Mouse (Mus musculus) ES-E14 (cell line): ENCODE results near the gene Lrmda. TPM values are rescaled to one million over a fixed set of nuclear protein-coding genes. Genes with fewer than 3 reads are reported as not detected.

Experiments
- DNase-seq: peaks from one replicate; pipeline ENCODE4 v3.0.0-alpha.2; 2013; ENCODE audit warnings: low read depth, low spot score
- H3K27ac ChIP-seq: 2 replicates; pipeline ENCODE4 v1.5.1; 2012; ENCODE audit warnings: low read depth, mild to moderate bottlenecking, low read length, moderate library complexity, mixed read lengths; ENCODE audit not compliant: poor library complexity, insufficient read depth, severe bottlenecking
- H3K36me3 ChIP-seq: 2 replicates; pipeline ENCODE4 v1.6.1; 2012; ENCODE audit warnings: mild to moderate bottlenecking, low read length, moderate library complexity, mixed read lengths; ENCODE audit not compliant: control insufficient read depth, poor library complexity, insufficient read depth, severe bottlenecking
- H3K4me1 ChIP-seq, 2 experiments: fragments of 150-350 bp in 1 of 2; sonication (generic) in 1 of 2; 2 replicates each; pipeline ENCODE4 v1.6.1; 2012; ENCODE audit warnings: low read length in 2 of 2, mild to moderate bottlenecking in 1 of 2, mixed read lengths in 1 of 2; ENCODE audit not compliant: control insufficient read depth in 2 of 2, insufficient read depth in 2 of 2, poor library complexity in 1 of 2
- H3K4me3 ChIP-seq, 2 experiments: fragments of 150-350 bp in 1 of 2; sonication (generic) in 1 of 2; 2 replicates each; pipeline ENCODE4 v1.5.1; 2012; ENCODE audit warnings: low read length in 2 of 2, low read depth in 1 of 2, mild to moderate bottlenecking in 1 of 2, mixed read lengths in 1 of 2; ENCODE audit not compliant: insufficient read depth in 1 of 2, poor library complexity in 1 of 2, severe bottlenecking in 1 of 2
- H3K9ac ChIP-seq: 2 replicates; pipeline ENCODE4 v1.6.1; 2012; ENCODE audit warnings: low read depth, mild to moderate bottlenecking, low read length, mixed read lengths; ENCODE audit not compliant: poor library complexity, insufficient read depth, severe bottlenecking
- H3K9me3 ChIP-seq: fragments of 150-350 bp; sonication (generic); 2 replicates; pipeline ENCODE4 v1.6.1; 2012; ENCODE audit warnings: low read depth, mild to moderate bottlenecking, low read length; ENCODE audit not compliant: control insufficient read depth, insufficient read depth
- CHD2 ChIP-seq: IDR thresholded peaks from 2 replicates; pipeline ENCODE4 v1.6.1; 2014; ENCODE audit warnings: mild to moderate bottlenecking, low read depth, low read length, inconsistent platforms
- HCFC1 ChIP-seq: IDR thresholded peaks from 2 replicates; pipeline ENCODE4 v1.6.1; 2012; ENCODE audit warnings: low read length, inconsistent platforms, borderline replicate concordance; ENCODE audit not compliant: insufficient read depth
- MAFK ChIP-seq: IDR thresholded peaks from 2 replicates; pipeline ENCODE4 v1.6.1; 2014; ENCODE audit warnings: mild to moderate bottlenecking, low read depth, low read length, inconsistent platforms; ENCODE audit not compliant: insufficient read depth
- ZC3H11A ChIP-seq: IDR thresholded peaks from 2 replicates; pipeline ENCODE4 v1.6.1; 2012; ENCODE audit warnings: low read depth, mild to moderate bottlenecking, inconsistent platforms, low read length, borderline replicate concordance
- ZNF384 ChIP-seq: IDR thresholded peaks from 2 replicates; pipeline ENCODE4 v1.6.1; 2012; ENCODE audit warnings: low read depth, low read length, inconsistent platforms
- in situ Hi-C, 2 experiments: fragments of 600-800 bp; cut with MboI; formaldehyde crosslinking; loops; one replicate each; pipeline ENCODE4 v1.15.1; 2025; ENCODE audit warnings: low sequenced_read_pairs in 2 of 2, inconsistent platforms in 1 of 2; ENCODE audit not compliant: unreplicated experiment in 2 of 2
- total RNA-seq: library from RNA; depleted of rRNA; stranded (reverse); fragments of 300-350 nt; gene quantifications from 2 replicates; pipeline ENCODE4 v1.2.3, GENCODE M21; 2012

The Lrmda gene
- total RNA-seq, 1 experiment = 0.22 TPM

DNA sequence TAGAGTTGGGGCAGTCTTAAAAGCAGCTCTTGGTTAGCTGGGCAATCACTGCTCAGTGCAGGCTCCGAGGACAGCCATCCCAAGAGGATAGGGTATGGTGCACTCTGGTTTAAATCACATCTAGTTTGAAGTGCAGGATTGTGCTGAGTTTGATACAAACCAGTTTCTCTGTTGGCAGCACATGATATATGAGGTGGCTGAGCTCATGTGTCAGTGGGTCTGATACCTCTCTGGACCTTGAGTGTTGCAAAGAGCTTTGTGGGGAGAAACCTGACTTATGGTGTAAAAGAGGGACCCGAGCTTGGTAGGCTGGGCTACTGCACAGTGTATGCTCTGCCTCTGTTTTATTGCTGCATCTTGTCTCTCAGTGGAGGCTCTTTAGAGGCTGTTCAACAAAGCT lies 49.7 kb downstream of the Lrmda start:
- H3K9me3 ChIP-seq = no peaks in the 10 kb centered on the region
- H3K4me1 ChIP-seq = no peaks in the 10 kb centered on the region
- DNase-seq = no peak
- no peak overlapping the region for H3K4me3 ChIP-seq
- TF ChIP-seq ZNF384 = no peak
- no peak for TF ChIP-seq CHD2
- TF ChIP-seq ZC3H11A = no peak
- no peak for TF ChIP-seq HCFC1
- TF ChIP-seq MAFK = no peak
- no peaks in the 10 kb centered on the region for H3K36me3 ChIP-seq
- H3K9ac ChIP-seq = no peak overlapping the region
- H3K27ac ChIP-seq = no peak overlapping the region
- in situ Hi-C loops = no loop called here

DNA sequence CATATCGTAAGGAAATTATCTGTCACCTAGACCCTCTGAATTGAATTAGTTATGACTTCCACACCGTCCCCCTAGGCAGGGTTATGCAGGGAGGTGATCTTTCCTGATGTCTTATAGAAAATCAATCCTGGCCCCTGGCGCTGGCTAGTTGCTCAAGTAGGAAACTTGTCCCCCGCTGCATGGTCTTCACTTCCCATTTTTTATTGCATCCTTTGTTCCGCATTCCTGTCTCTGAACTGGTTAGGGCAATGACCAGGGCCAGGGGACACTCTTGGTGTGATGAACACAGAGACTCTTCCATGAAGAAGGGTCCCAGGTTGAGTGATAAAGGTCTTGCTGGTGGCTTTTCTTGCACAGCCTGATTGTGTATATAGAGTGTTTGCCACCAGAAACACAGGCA lies 53.9 kb downstream of the Lrmda start:
- Histone ChIP-seq H3K27ac (no peak overlapping the region), H3K36me3 (no peaks in the 10 kb centered on the region; the same call in 1 of the 2 replicates), H3K9me3 (no peaks in the 10 kb centered on the region), H3K4me1 (no peaks in the 10 kb centered on the region), H3K4me3 (no peak overlapping the region), H3K9ac (no peak overlapping the region)
- in situ Hi-C loops = no loop called here
- no peak for DNase-seq
- TF ChIP-seq MAFK (no peak), HCFC1 (no peak), ZNF384 (no peak), ZC3H11A (no peak), CHD2 (no peak)

GRCm38 (mm10) chr14:22074229-22074628 lies 54.7 kb downstream of the Lrmda start:
- Histone ChIP-seq H3K27ac (no peak overlapping the region), H3K4me3 (no peak overlapping the region), H3K36me3 (no peaks in the 10 kb centered on the region; the same call in 1 of the 2 replicates), H3K4me1 (no peaks in the 10 kb centered on the region), H3K9ac (no peak overlapping the region), H3K9me3 (no peaks in the 10 kb centered on the region)
- DNase-seq = no peak
- in situ Hi-C loops = no loop called here
- TF ChIP-seq MAFK (no peak), HCFC1 (no peak), CHD2 (no peak), ZC3H11A (no peak), ZNF384 (no peak)

- no peak overlapping the region for H3K9ac ChIP-seq
- no peaks in the 10 kb centered on the region for H3K36me3 ChIP-seq
- DNase-seq = no peak
- TF ChIP-seq ZC3H11A = no peak
- TF ChIP-seq HCFC1 = no peak
- TF ChIP-seq ZNF384 = no peak
- no peak for TF ChIP-seq MAFK
- no peak for TF ChIP-seq CHD2
- H3K4me1 ChIP-seq = no peaks in the 10 kb centered on the region
- H3K9me3 ChIP-seq = no peaks in the 10 kb centered on the region
- in situ Hi-C loops = no loop called here
- H3K27ac ChIP-seq = no peak overlapping the region
- no peak overlapping the region for H3K4me3 ChIP-seq
Measured at GRCm38 (mm10) chr14:22083931-22084330, 64.4 kb downstream of the Lrmda start.

DNA sequence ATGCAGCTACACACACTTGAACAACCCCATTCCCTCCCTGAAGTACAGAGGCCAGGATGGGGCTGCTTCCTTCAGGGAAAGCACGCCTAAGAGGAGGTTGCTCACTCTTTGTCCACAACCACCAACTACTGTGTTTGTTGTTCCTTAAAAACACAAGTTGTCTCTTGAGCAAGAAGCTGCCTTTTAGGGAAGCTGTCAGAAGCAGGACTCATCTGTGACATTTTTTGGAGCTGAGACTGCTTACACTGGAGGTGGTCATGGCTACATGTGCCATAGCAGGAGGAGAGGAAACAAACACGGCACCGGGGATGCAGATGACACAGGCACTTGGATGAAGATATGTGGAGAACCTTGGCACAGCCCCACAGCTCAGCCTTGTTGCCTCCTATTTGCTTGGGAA lies 65.9 kb downstream of the Lrmda start:
- in situ Hi-C loops = no loop called here
- DNase-seq = no peak
- no peak overlapping the region for H3K9ac ChIP-seq
- H3K9me3 ChIP-seq = no peaks in the 10 kb centered on the region
- no peak for TF ChIP-seq CHD2
- no peak for TF ChIP-seq ZNF384
- no peak for TF ChIP-seq ZC3H11A
- TF ChIP-seq HCFC1 = no peak
- TF ChIP-seq MAFK = no peak
- no peaks in the 10 kb centered on the region for H3K4me1 ChIP-seq
- H3K27ac ChIP-seq = no peak overlapping the region
- H3K4me3 ChIP-seq = no peak overlapping the region
- no peaks in the 10 kb centered on the region for H3K36me3 ChIP-seq
